Mouse (Mus musculus) cortical plate, adult 2 months (tissue): Measurements from ENCODE around the gene Cdk5rap2.

Experiments used
- CTCF ChIP-seq: fragments of 200-500 bp; IDR thresholded peaks from 2 replicates; pipeline ENCODE4 v1.5.1; 2011; ENCODE audit warnings: mild to moderate bottlenecking, control low read depth, low read length; ENCODE audit not compliant: insufficient read depth; ENCODE audit errors: extremely low read depth
- POLR2A ChIP-seq: fragments of 200-500 bp; IDR thresholded peaks from 2 replicates; pipeline ENCODE4 v1.6.1; 2011; ENCODE audit warnings: mild to moderate bottlenecking, low read length, control low read depth; ENCODE audit not compliant: insufficient read depth; ENCODE audit errors: extremely low read depth

- TF ChIP-seq CTCF (no peak), POLR2A (no peak)
Measured at GRCm38 (mm10) chr4:70409456-70409855, 787 bp downstream of the Cdk5rap2 start.
